Comparison of ENCODE assay signal across 8 mouse cellular contexts in genomic region chr7:127345092-127345491, GRCm38 (mm10). TPM values are rescaled to one million over a fixed set of nuclear protein-coding genes. Genes with fewer than 3 reads are reported as not detected.
A peak's percentile ranks its signal among the peaks of the same experiment; 100 is the strongest.
DNase-seq lines count a peak whose midpoint lies in the region; ATAC-seq and TF ChIP-seq lines count a peak whose summit lies in the region.

No protein-coding gene starts in this region.

- no peak for TF ChIP-seq POLR2A in ES-Bruce4 (IDR thresholded peaks at IDR 0.05; ENCODE audit: insufficient read depth, low read length)

- no peaks in the 10 kb centered on the region for H3K9me3 ChIP-seq in heart, embryonic 14.5 days (ENCODE audit: control insufficient read depth, low read length)
- H3K9me3 ChIP-seq in ES-Bruce4 (replicated peaks; ENCODE audit: control insufficient read depth, insufficient read depth, low read length, poor library complexity, severe bottlenecking): no peaks in the 10 kb centered on the region
- no peaks in the 10 kb centered on the region for H3K9me3 ChIP-seq in embryonic facial prominence, embryonic 10.5 days
- H3K9me3 ChIP-seq in intestine, embryonic 14.5 days (ENCODE audit: control insufficient read depth, low read length): no peaks in the 10 kb centered on the region
- no peaks in the 10 kb centered on the region for H3K9me3 ChIP-seq in lung, embryonic 14.5 days (ENCODE audit: low read depth, low read length)

- no peaks in the 10 kb centered on the region for H3K27me3 ChIP-seq in heart, embryonic 14.5 days (ENCODE audit: control insufficient read depth, insufficient read depth, low read length)
- no peaks in the 10 kb centered on the region for H3K27me3 ChIP-seq in ES-Bruce4 (ENCODE audit: control insufficient read depth, insufficient read depth, low read length, poor library complexity, severe bottlenecking)
- H3K27me3 ChIP-seq in embryonic facial prominence, embryonic 10.5 days (replicated peaks; ENCODE audit: low read depth, poor library complexity, severe bottlenecking): no peaks in the 10 kb centered on the region
- H3K27me3 ChIP-seq in intestine, embryonic 14.5 days (replicated peaks; ENCODE audit: control insufficient read depth, insufficient read depth, low read length): no peaks in the 10 kb centered on the region
- no peaks in the 10 kb centered on the region for H3K27me3 ChIP-seq in lung, embryonic 14.5 days (ENCODE audit: insufficient read depth, low read length)

- H3K4me3 ChIP-seq in heart, embryonic 14.5 days (ENCODE audit: control insufficient read depth in 1 of 2, insufficient read depth in 1 of 2, low read depth in 1 of 2, low read length in 2 of 2): peak overlapping the region; percentile 90 to 92
- H3K4me3 ChIP-seq in ES-Bruce4 (ENCODE audit: low read depth, low read length): peak overlapping the region; percentile 88
- peak overlapping the region; percentile 94 for H3K4me3 ChIP-seq in embryonic facial prominence, embryonic 10.5 days
- peak overlapping the region; percentile 88 for H3K4me3 ChIP-seq in intestine, embryonic 14.5 days (ENCODE audit: low read depth, low read length)
- H3K4me3 ChIP-seq in lung, embryonic 14.5 days (ENCODE audit: low read depth, low read length): peak overlapping the region; percentile 85

- H3K4me2 ChIP-seq in heart, embryonic 14.5 days (ENCODE audit: low read length): peak overlapping the region; percentile 80
- peak overlapping the region; percentile 83 for H3K4me2 ChIP-seq in intestine, embryonic 14.5 days (ENCODE audit: low read length)
- H3K4me2 ChIP-seq in lung, embryonic 14.5 days: peak overlapping the region; percentile 66

- peak; percentile 13; the same call in 1 of the 2 replicates for ATAC-seq in heart, embryonic 14.5 days (ENCODE audit: insufficient number of reproducible peaks, insufficient read depth, low FRiP score, low read depth)
- ATAC-seq in intestine, embryonic 14.5 days (replicated peaks; ENCODE audit: low FRiP score, low TSS enrichment, low read depth): peak; percentile 34
- ATAC-seq in lung, embryonic 14.5 days (ENCODE audit: insufficient read depth): peak; percentile 29; the same call in 1 of the 2 replicates

- H3K4me1 ChIP-seq in heart, embryonic 14.5 days (ENCODE audit: control insufficient read depth in 2 of 2, insufficient read depth in 2 of 2, low read length in 2 of 2): peaks cover 14 to 26% of the 10 kb centered on the region in 2 experiments
- no peaks in the 10 kb centered on the region for H3K4me1 ChIP-seq in ES-Bruce4 (ENCODE audit: control insufficient read depth, insufficient read depth, low read length)
- H3K4me1 ChIP-seq in embryonic facial prominence, embryonic 10.5 days: peaks cover 37% of the 10 kb centered on the region
- H3K4me1 ChIP-seq in intestine, embryonic 14.5 days (replicated peaks; ENCODE audit: control insufficient read depth, insufficient read depth, low read length): peaks cover 11% of the 10 kb centered on the region
- 0 out of 2 replicates have a peak, but pooled peaks cover 4% of the 10 kb centered on the region for H3K4me1 ChIP-seq in lung, embryonic 14.5 days (ENCODE audit: insufficient read depth)

- peaks cover 29% of the 10 kb centered on the region for H3K36me3 ChIP-seq in heart, embryonic 14.5 days (ENCODE audit: control insufficient read depth, insufficient read depth, low read length)
- H3K36me3 ChIP-seq in ES-Bruce4 (ENCODE audit: control insufficient read depth, insufficient read depth, low read length, poor library complexity, severe bottlenecking): no peaks in the 10 kb centered on the region
- H3K36me3 ChIP-seq in embryonic facial prominence, embryonic 10.5 days (replicated peaks): peaks cover 38% of the 10 kb centered on the region
- peaks cover 24% of the 10 kb centered on the region for H3K36me3 ChIP-seq in intestine, embryonic 14.5 days (ENCODE audit: control insufficient read depth, insufficient read depth, low read length)
- H3K36me3 ChIP-seq in lung, embryonic 14.5 days (ENCODE audit: insufficient read depth): peaks cover 28% of the 10 kb centered on the region

- no peak for TF ChIP-seq EP300 in ES-Bruce4 (IDR thresholded peaks at IDR 0.05; ENCODE audit: insufficient read depth, low read depth, low read length)

- WGBS in heart, embryonic 14.5 days: 0% methylated on average over 41 of the region's 42 CpGs
- under 1% methylated on average over 42 of the region's 42 CpGs for WGBS in embryonic facial prominence, embryonic 10.5 days
- WGBS in intestine, embryonic 14.5 days: under 1% methylated on average over 42 of the region's 42 CpGs
- under 1% methylated on average over 41 of the region's 42 CpGs for WGBS in lung, embryonic 14.5 days

- intact Hi-C loops in heart, postnatal 36 days (cut with DNase I): loop anchor here (10.0 kb wide), 1 partner anchor 840 kb away; the partner anchor contains the start of gene Atxn2l

- no peak for DNase-seq in heart, postnatal 36 days
- no peak for DNase-seq in embryonic facial prominence, embryonic 10.5 days (ENCODE audit: low spot score)
- DNase-seq in intestine, embryonic 14.5 days (ENCODE audit: low spot score): no peak
- peak; percentile 56 for DNase-seq in lung, embryonic 14.5 days
- DNase-seq in ovary, postnatal 36 days (ENCODE audit: low spot score): peak; percentile 76
- DNase-seq in left cerebral cortex, adult 11 months (ENCODE audit: low spot score): no peak

- peak overlapping the region; percentile 74 to 99 for H3K27ac ChIP-seq in heart, embryonic 14.5 days (replicated peaks in 1 of 2; ENCODE audit: control insufficient read depth in 1 of 2, insufficient read depth in 1 of 2, low read depth in 2 of 2, low read length in 2 of 2)
- no peak overlapping the region for H3K27ac ChIP-seq in ES-Bruce4 (ENCODE audit: insufficient read depth, low read length)
- peak overlapping the region; percentile 98 for H3K27ac ChIP-seq in embryonic facial prominence, embryonic 10.5 days (replicated peaks)
- peak overlapping the region; percentile 90 for H3K27ac ChIP-seq in intestine, embryonic 14.5 days (ENCODE audit: low read depth)
- peak overlapping the region; percentile 94 for H3K27ac ChIP-seq in lung, embryonic 14.5 days (ENCODE audit: low read depth)

- TF ChIP-seq CTCF in ES-Bruce4 (IDR thresholded peaks at IDR 0.05; ENCODE audit: low read depth, low read length): no peak
- no peak for TF ChIP-seq CTCF in lung, embryonic 14.5 days (IDR thresholded peaks at IDR 0.05; ENCODE audit: low read depth)

- peak overlapping the region; percentile 95 for H3K9ac ChIP-seq in heart, embryonic 14.5 days (ENCODE audit: low read length)
- H3K9ac ChIP-seq in ES-Bruce4 (ENCODE audit: low read depth, poor library complexity, severe bottlenecking): peak overlapping the region; percentile 84
- H3K9ac ChIP-seq in intestine, embryonic 14.5 days (ENCODE audit: low read length): peak overlapping the region; percentile 90
- peak overlapping the region; percentile 92 for H3K9ac ChIP-seq in lung, embryonic 14.5 days

RNA-seq across cellular contexts. Expression of gene Zfp768, which starts 0.3 kb away (rescaled TPM):
- 5.6 TPM in 2 replicates for polyA plus RNA-seq in heart, embryonic 14.5 days (2014; fragmentation: Nextera tagmentation; extraction: Ambion mirVana)
- 10 to 100 TPM; 34.8 to 35.5 TPM for total RNA-seq in heart, postnatal 36 days (2021)
- polyA plus RNA-seq in ES-Bruce4 (2011; ENCODE audit: insufficient read depth, insufficient read length, low read depth, missing spikeins): 7.0 and 7.8 TPM in 2 replicates
- 19.7 and 20.9 TPM in 2 replicates for polyA plus RNA-seq in embryonic facial prominence, embryonic 10.5 days (2016; fragmentation: Nextera tagmentation; extraction: Ambion mirVana)
- polyA plus RNA-seq in intestine, embryonic 14.5 days (2014; fragmentation: Nextera tagmentation; extraction: Ambion mirVana): 4.2 and 4.5 TPM in 2 replicates
- polyA plus RNA-seq in lung, embryonic 14.5 days (2014; fragmentation: Nextera tagmentation; extraction: Ambion mirVana): 4.7 and 6.5 TPM in 2 replicates

RNA-seq across cellular contexts. Expression of gene Zfp747, which starts 30.8 kb away (rescaled TPM):
- 4.7 TPM in 2 replicates for polyA plus RNA-seq in heart, embryonic 14.5 days (2014; fragmentation: Nextera tagmentation; extraction: Ambion mirVana)
- 1 to 10 TPM; 5.0 to 5.6 TPM for total RNA-seq in heart, postnatal 36 days (2021)
- polyA plus RNA-seq in ES-Bruce4 (2011; ENCODE audit: insufficient read depth, insufficient read length, low read depth, missing spikeins): 4.2 and 7.5 TPM in 2 replicates
- 9.0 and 9.3 TPM in 2 replicates for polyA plus RNA-seq in embryonic facial prominence, embryonic 10.5 days (2016; fragmentation: Nextera tagmentation; extraction: Ambion mirVana)
- polyA plus RNA-seq in intestine, embryonic 14.5 days (2014; fragmentation: Nextera tagmentation; extraction: Ambion mirVana): 9.8 and 11.3 TPM in 2 replicates
- polyA plus RNA-seq in lung, embryonic 14.5 days (2014; fragmentation: Nextera tagmentation; extraction: Ambion mirVana): 6.7 and 8.5 TPM in 2 replicates

RNA-seq across cellular contexts. Expression of gene 9130019O22Rik, which starts 41.9 kb away (rescaled TPM):
- 4.5 and 4.6 TPM in 2 replicates for polyA plus RNA-seq in heart, embryonic 14.5 days (2014; fragmentation: Nextera tagmentation; extraction: Ambion mirVana)
- 1 to 10 TPM; 2.2 to 3.2 TPM for total RNA-seq in heart, postnatal 36 days (2021)
- polyA plus RNA-seq in ES-Bruce4 (2011; ENCODE audit: insufficient read depth, insufficient read length, low read depth, missing spikeins): 1.7 and 2.1 TPM in 2 replicates
- polyA plus RNA-seq in embryonic facial prominence, embryonic 10.5 days (2016; fragmentation: Nextera tagmentation; extraction: Ambion mirVana): 5.1 and 6.4 TPM in 2 replicates
- polyA plus RNA-seq in intestine, embryonic 14.5 days (2014; fragmentation: Nextera tagmentation; extraction: Ambion mirVana): 6.2 and 7.4 TPM in 2 replicates
- polyA plus RNA-seq in lung, embryonic 14.5 days (2014; fragmentation: Nextera tagmentation; extraction: Ambion mirVana): 5.6 and 6.8 TPM in 2 replicates

RNA-seq across cellular contexts. Expression of gene E430018J23Rik, which starts 48.3 kb away (rescaled TPM):
- polyA plus RNA-seq in heart, embryonic 14.5 days (2014; fragmentation: Nextera tagmentation; extraction: Ambion mirVana): 3.8 and 4.6 TPM in 2 replicates
- 1 to 10 TPM; 4.5 to 4.9 TPM for total RNA-seq in heart, postnatal 36 days (2021)
- polyA plus RNA-seq in ES-Bruce4 (2011; ENCODE audit: insufficient read depth, insufficient read length, low read depth, missing spikeins): 2.0 and 6.1 TPM in 2 replicates
- 4.6 and 5.5 TPM in 2 replicates for polyA plus RNA-seq in embryonic facial prominence, embryonic 10.5 days (2016; fragmentation: Nextera tagmentation; extraction: Ambion mirVana)
- polyA plus RNA-seq in intestine, embryonic 14.5 days (2014; fragmentation: Nextera tagmentation; extraction: Ambion mirVana): 9.2 and 9.7 TPM in 2 replicates
- polyA plus RNA-seq in lung, embryonic 14.5 days (2014; fragmentation: Nextera tagmentation; extraction: Ambion mirVana): 4.9 and 7.1 TPM in 2 replicates

RNA-seq across cellular contexts. Expression of gene Itgal, which starts 49.0 kb away (rescaled TPM):
- polyA plus RNA-seq in heart, embryonic 14.5 days (2014; fragmentation: Nextera tagmentation; extraction: Ambion mirVana): 1.2 and 1.5 TPM in 2 replicates
- total RNA-seq in heart, postnatal 36 days (2021): 1 to 10 TPM; 1.2 to 1.5 TPM
- polyA plus RNA-seq in ES-Bruce4 (2011; ENCODE audit: insufficient read depth, insufficient read length, low read depth, missing spikeins): 0.55 and 0.81 TPM in 2 replicates
- polyA plus RNA-seq in embryonic facial prominence, embryonic 10.5 days (2016; fragmentation: Nextera tagmentation; extraction: Ambion mirVana): 0.73 and 0.82 TPM in 2 replicates
- polyA plus RNA-seq in intestine, embryonic 14.5 days (2014; fragmentation: Nextera tagmentation; extraction: Ambion mirVana): 1.6 and 2.1 TPM in 2 replicates
- polyA plus RNA-seq in lung, embryonic 14.5 days (2014; fragmentation: Nextera tagmentation; extraction: Ambion mirVana): 1.0 and 1.6 TPM in 2 replicates

Comparison
In these comparisons a context has a peak if more than half of its experiments do, and no peak if none do; other contexts are left out.
1. DNase-seq: peak in lung, embryonic 14.5 days (single experiment) and ovary, postnatal 36 days (single experiment); none in heart, postnatal 36 days (0 of 2), embryonic facial prominence, embryonic 10.5 days (single experiment), intestine, embryonic 14.5 days (single experiment) and left cerebral cortex, adult 11 months (single experiment).
2. Peak in every context shown above with its lines, with median percentiles within 50 percentile points of each other: ATAC-seq, H3K4me2 ChIP-seq, H3K4me3 ChIP-seq and H3K9ac ChIP-seq.